Mouse (Mus musculus) liver, embryonic 15.5 days (tissue): ENCODE measurements around the gene Xirp2. TPM values are rescaled to one million over a fixed set of nuclear protein-coding genes. Genes with fewer than 3 reads are reported as not detected.
A peak's percentile ranks its signal among the peaks of the same experiment; 100 is the strongest.

ENCODE experiments used
- ATAC-seq: fragments of 200-750 bp; cut with Nextera tagmentation; 2 replicates; pipeline ENCODE4 v1.8.0; 2017; ENCODE audit warnings: moderate number of reproducible peaks, mild to moderate bottlenecking, moderate library complexity; ENCODE audit not compliant: insufficient read depth
- H3K27ac ChIP-seq: fragments of 300-500 bp; sonication (generic); replicated peaks from 2 replicates; pipeline ENCODE4 v1.5.1; 2015; ENCODE audit warnings: mild to moderate bottlenecking, inconsistent platforms
- H3K27me3 ChIP-seq: fragments of 300-500 bp; sonication (generic); 2 replicates; pipeline ENCODE4 v1.6.1; 2015; ENCODE audit warnings: mild to moderate bottlenecking, inconsistent platforms
- H3K36me3 ChIP-seq: fragments of 300-500 bp; sonication (generic); replicated peaks from 2 replicates; pipeline ENCODE4 v1.6.1; 2015; ENCODE audit warnings: moderate library complexity, mild to moderate bottlenecking, inconsistent platforms
- H3K4me1 ChIP-seq: fragments of 300-500 bp; sonication (generic); replicated peaks from 2 replicates; pipeline ENCODE4 v1.6.1; 2015; ENCODE audit warnings: inconsistent platforms
- H3K4me2 ChIP-seq: fragments of 300-500 bp; sonication (generic); 2 replicates; pipeline ENCODE4 v1.6.1; 2015; ENCODE audit warnings: moderate library complexity, mild to moderate bottlenecking, inconsistent platforms
- H3K4me3 ChIP-seq: fragments of 300-500 bp; sonication (generic); replicated peaks from 2 replicates; pipeline ENCODE4 v1.5.1; 2015; ENCODE audit warnings: mild to moderate bottlenecking, inconsistent platforms
- H3K9ac ChIP-seq: fragments of 300-500 bp; sonication (generic); 2 replicates; pipeline ENCODE4 v1.6.1; 2015; ENCODE audit warnings: moderate library complexity, mild to moderate bottlenecking, inconsistent platforms
- H3K9me3 ChIP-seq: fragments of 300-500 bp; sonication (generic); replicated peaks from 2 replicates; pipeline ENCODE4 v1.6.1; 2016; ENCODE audit warnings: inconsistent platforms
- WGBS: fragments of 180-500 bp; shearing (Covaris S2); methylation state at CpG from one replicate; pipeline ENCODE4 v1.1.7; 2015; ENCODE audit warnings: mixed read lengths; ENCODE audit not compliant: insufficient replicate concordance; 5-methylcytosine and 5-hydroxymethylcytosine counted together
- polyA plus RNA-seq: library from polyadenylated mRNA; unstranded; fragments of >200 nt; fragmentation: Nextera tagmentation; extraction: Ambion mirVana; gene quantifications from 2 replicates; pipeline ENCODE4 v1.2.1, GENCODE M21; 2015

Xirp2 gene
- polyA plus RNA-seq, 1 experiment from 2014 or later: 0.01 TPM

DNA sequence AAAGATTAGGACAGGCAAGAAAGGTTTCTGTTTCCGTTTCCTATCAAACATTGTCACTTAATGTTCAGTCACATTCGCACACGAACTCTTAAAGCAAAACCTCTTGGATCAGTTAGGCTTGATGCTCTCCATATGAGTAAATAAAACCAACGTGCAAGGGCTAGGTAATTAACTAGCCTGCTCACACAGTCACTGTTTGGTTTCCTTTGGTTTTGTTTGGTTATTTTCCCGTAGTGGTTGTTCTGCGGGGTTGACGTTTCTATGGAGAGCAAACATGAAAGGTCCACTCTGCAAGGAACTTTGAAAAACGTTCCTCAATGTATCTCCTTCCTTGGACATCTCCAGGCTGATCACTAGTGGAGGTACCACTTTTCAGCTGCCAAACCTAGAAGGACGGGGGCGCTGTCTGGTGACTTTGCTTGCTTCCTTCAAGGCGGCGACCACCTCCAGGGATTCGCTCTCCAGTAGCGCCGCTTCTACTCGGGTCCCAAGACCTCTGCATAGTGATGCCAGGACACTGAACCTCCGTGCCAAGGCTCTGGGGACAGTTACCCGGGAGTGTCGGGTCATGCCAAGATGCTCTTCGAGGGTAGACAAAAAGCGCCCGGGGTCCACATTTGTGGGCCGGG is 119.2 kb downstream of the Xirp2 start:
- Histone ChIP-seq H3K9me3 (no peaks in the 10 kb centered on the region), H3K4me3 (peak overlapping the region; percentile 47), H3K27me3 (peaks cover 35% of the 10 kb centered on the region), H3K27ac (no peak overlapping the region), H3K9ac (no peak overlapping the region), H3K36me3 (no peaks in the 10 kb centered on the region), H3K4me2 (peak overlapping the region; percentile 59), H3K4me1 (no peaks in the 10 kb centered on the region)
- no peak for ATAC-seq
- WGBS: 4% methylated on average over 23 of the region's 23 CpGs

DNA sequence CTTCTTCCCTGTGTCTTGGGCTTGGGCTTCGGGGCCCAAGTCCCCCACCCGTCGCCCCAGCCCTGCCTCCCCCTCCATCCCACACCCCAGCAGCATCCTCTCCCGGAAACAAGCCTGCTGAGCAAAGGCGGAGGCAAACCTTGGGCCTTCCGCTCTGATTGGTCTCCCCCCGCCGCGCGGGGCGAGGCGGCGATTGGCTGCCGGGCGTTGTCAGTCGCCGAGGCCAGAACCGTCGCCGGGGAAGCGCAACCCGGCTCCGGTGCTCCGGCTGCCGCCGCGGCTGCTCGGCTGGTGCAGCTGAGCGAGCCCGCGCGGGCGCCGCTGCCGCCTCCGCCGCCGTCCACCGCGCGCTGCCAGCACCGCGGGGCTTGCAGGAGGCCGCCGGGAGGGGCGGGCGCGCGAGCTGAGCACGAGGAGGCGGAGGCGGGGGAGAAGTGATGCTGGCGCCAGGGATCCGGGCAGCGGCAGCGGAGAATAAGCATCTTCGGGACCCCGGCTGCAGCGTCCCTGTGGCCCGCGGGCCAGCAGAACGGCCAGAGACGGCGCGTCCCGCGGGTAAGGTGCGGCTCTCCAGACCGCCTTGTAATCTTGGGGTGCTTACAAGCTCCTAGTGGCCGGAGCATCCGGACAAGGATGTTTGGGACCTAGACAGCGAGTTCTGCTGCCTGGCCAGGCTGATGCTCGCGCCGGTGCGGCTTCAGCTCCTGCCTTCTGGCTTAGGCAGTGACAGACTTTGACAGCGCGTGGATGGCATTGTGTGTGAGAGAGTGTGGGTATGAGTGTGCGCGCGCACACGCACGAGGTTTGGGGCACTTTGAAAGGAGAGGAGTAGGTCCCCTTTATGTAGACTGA is 119.9 kb downstream of the Xirp2 start, which contains the start of gene B3galt1:
Gene B3galt1, plus strand, starts transcription at position 392 of the 852 bp plus-strand sequence.
- H3K9ac ChIP-seq: no peak within 1 kb of the TSS
- H3K4me3 ChIP-seq: peak within 1 kb of the TSS; percentile 47
- no peaks in the 10 kb centered on the region for H3K36me3 ChIP-seq
- no peaks in the 10 kb centered on the region for H3K4me1 ChIP-seq
- H3K4me2 ChIP-seq: peak within 1 kb of the TSS; percentile 59
- H3K27me3 ChIP-seq: peaks cover 35% of the 10 kb centered on the region
- 1% methylated on average over 76 of the region's 83 CpGs for WGBS
- no peak within 1 kb of the TSS for H3K27ac ChIP-seq
- H3K9me3 ChIP-seq: no peaks in the 10 kb centered on the region
- ATAC-seq: peak; percentile 56

GRCm38 (mm10) chr2:67566566-67566965 is 120.8 kb downstream of the Xirp2 start:
- ATAC-seq: no peak
- Histone ChIP-seq H3K4me1 (no peaks in the 10 kb centered on the region), H3K27ac (no peak overlapping the region), H3K9me3 (no peaks in the 10 kb centered on the region), H3K27me3 (peaks cover 35% of the 10 kb centered on the region), H3K4me2 (peak overlapping the region; percentile 59; the same call in 1 of the 2 replicates), H3K4me3 (peak overlapping the region; percentile 47; the same call in 1 of the 2 replicates), H3K36me3 (no peaks in the 10 kb centered on the region), H3K9ac (no peak overlapping the region)
- WGBS: 3% methylated on average over 12 of the region's 12 CpGs

GRCm38 (mm10) chr2:67567141-67567680 is 121.4 kb downstream of the Xirp2 start:
- H3K27ac ChIP-seq: no peak overlapping the region
- no peak overlapping the region for H3K4me3 ChIP-seq
- no peaks in the 10 kb centered on the region for H3K4me1 ChIP-seq
- WGBS: 10% methylated on average over 8 of the region's 8 CpGs
- no peak overlapping the region for H3K4me2 ChIP-seq
- peaks cover 35% of the 10 kb centered on the region for H3K27me3 ChIP-seq
- H3K9me3 ChIP-seq: no peaks in the 10 kb centered on the region
- H3K36me3 ChIP-seq: no peaks in the 10 kb centered on the region
- no peak for ATAC-seq
- no peak overlapping the region for H3K9ac ChIP-seq

Other genes starting within 250 kb of the Xirp2 start
- not detected in 2 replicates for gene Gm21830, start 32.3 kb upstream of the Xirp2 start, polyA plus RNA-seq
- not detected in 2 replicates for gene Gm26727, start 12.8 kb upstream of the Xirp2 start, polyA plus RNA-seq
- 0.38 and 0.40 TPM in 2 replicates for gene B3galt1, start 119.9 kb downstream of the Xirp2 start, polyA plus RNA-seq